Mouse (Mus musculus): ENCODE data around the gene Gm20521. TPM values are rescaled to one million over a fixed set of nuclear protein-coding genes. Genes with fewer than 3 reads are reported as not detected.

Gene Gm20521
- polyA plus RNA-seq, 1 experiment = not detected

GRCm38 (mm10) chr14:54884022-54884712 is 926 bp downstream of the Gm20521 start:
- Histone ChIP-seq H3K4me1 (ENCODE audit: control insufficient read depth, insufficient read depth, low read length) (peaks cover 8% of the 10 kb centered on the region; the same call in 1 of the 2 replicates), H3K4me3 (replicated peaks; ENCODE audit: extremely low read depth, low read depth, low read length) (peak overlapping the region; percentile 86)
- no peak for DNase-seq
- 26% methylated on average over 21 of the region's 21 CpGs for whole genome bisulfite sequencing
- TF ChIP-seq CTCF (IDR thresholded peaks at IDR 0.05; ENCODE audit: insufficient read depth, low read length) (no peak), POLR2A (IDR thresholded peaks at IDR 0.05; ENCODE audit: borderline replicate concordance, extremely low read depth, low read depth, low read length) (no peak)

DNA sequence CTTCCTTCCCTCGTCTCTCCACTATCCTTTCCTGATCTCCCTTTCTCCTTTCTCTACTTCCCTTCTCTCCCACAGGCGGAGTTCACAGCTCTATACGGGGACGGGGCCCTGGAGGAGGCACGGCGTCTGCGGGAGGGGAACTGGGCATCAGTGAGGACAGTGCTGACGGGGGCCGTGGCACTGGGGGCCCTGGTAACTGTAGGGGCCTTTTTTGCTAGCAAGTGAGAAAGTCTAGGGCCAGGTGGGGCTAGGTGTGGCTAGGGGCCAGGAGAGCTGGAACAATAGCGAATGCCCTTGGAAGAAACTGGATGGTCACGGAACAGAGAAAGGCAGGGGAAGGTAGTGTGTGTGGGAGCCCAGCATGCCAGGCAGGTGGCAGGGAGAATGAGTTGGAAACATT is 2.1 kb downstream of the Gm20521 start:
- TF ChIP-seq CTCF (IDR thresholded peaks at IDR 0.05; ENCODE audit: insufficient read depth, low read length) = no peak
- no peak for TF ChIP-seq POLR2A (IDR thresholded peaks at IDR 0.05; ENCODE audit: borderline replicate concordance, extremely low read depth, low read depth, low read length)
- WGBS = 83% methylated on average over 11 of the region's 11 CpGs
- Histone ChIP-seq H3K4me1 (ENCODE audit: control insufficient read depth, insufficient read depth, low read length) (peaks cover 8% of the 10 kb centered on the region; the same call in 1 of the 2 replicates), H3K4me3 (replicated peaks; ENCODE audit: extremely low read depth, low read depth, low read length) (no peak overlapping the region)
- no peak for DNase-seq

DNA sequence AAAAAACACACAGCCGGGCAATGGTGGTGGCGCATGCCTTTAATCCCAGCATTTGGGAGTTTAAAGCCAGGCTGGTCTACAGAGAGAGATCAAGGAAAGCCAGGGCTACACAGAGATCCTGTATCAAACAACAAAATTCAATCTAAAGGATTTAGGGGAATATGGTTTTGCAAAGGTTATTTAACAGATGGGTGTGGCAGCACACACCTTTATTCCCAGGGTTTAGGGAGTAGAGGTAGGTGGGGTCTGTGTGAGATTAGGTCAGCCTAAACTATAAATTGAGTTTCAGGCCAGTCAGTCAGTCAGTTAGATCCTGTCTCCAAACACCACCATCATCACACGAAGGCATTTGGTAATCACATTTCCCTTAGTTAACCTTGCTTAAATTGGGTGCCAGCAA is 9.0 kb downstream of the Gm20521 start, which contains the start of gene Pabpn1:
TSS of gene Pabpn1 (plus strand) at position 301 of the 400 bp plus-strand sequence.
- no peak for DNase-seq
- TF ChIP-seq POLR2A (IDR thresholded peaks at IDR 0.05; ENCODE audit: borderline replicate concordance, extremely low read depth, low read depth, low read length) (no peak), CTCF (IDR thresholded peaks at IDR 0.05; ENCODE audit: insufficient read depth, low read length) (no peak)
- H3K4me1 ChIP-seq (ENCODE audit: control insufficient read depth, insufficient read depth, low read length) = peaks cover 5% of the 10 kb centered on the region
- WGBS = 84% methylated on average over 3 of the region's 3 CpGs
- peak within 1 kb of the TSS; percentile 87 for H3K4me3 ChIP-seq (replicated peaks; ENCODE audit: extremely low read depth, low read depth, low read length)

GRCm38 (mm10) chr14:54893651-54894181 is 10.5 kb downstream of the Gm20521 start:
- TF ChIP-seq POLR2A (IDR thresholded peaks at IDR 0.05; ENCODE audit: borderline replicate concordance, extremely low read depth, low read depth, low read length) (peak; percentile 93; the same call in 1 of the 2 replicates), CTCF (IDR thresholded peaks at IDR 0.05; ENCODE audit: insufficient read depth, low read length) (no peak)
- H3K4me3 ChIP-seq (replicated peaks; ENCODE audit: extremely low read depth, low read depth, low read length) = peak overlapping the region; percentile 87
- DNase-seq = peak; percentile 98
- under 1% methylated on average over 38 of the region's 38 CpGs for WGBS
- H3K4me1 ChIP-seq (ENCODE audit: control insufficient read depth, insufficient read depth, low read length) = peaks cover 5% of the 10 kb centered on the region

GRCm38 (mm10) chr14:54894296-54895151 is 11.3 kb downstream of the Gm20521 start:
- peak; percentile 77 for DNase-seq
- H3K4me1 ChIP-seq (ENCODE audit: control insufficient read depth, insufficient read depth, low read length) = peaks cover 5% of the 10 kb centered on the region
- TF ChIP-seq POLR2A (IDR thresholded peaks at IDR 0.05; ENCODE audit: borderline replicate concordance, extremely low read depth, low read depth, low read length) (no peak), CTCF (IDR thresholded peaks at IDR 0.05; ENCODE audit: insufficient read depth, low read length) (no peak)
- under 1% methylated on average over 53 of the region's 54 CpGs for WGBS
- peak overlapping the region; percentile 85 for H3K4me3 ChIP-seq (replicated peaks; ENCODE audit: extremely low read depth, low read depth, low read length)

- Histone ChIP-seq H3K4me3 (replicated peaks; ENCODE audit: extremely low read depth, low read depth, low read length) (no peak overlapping the region), H3K4me1 (ENCODE audit: control insufficient read depth, insufficient read depth, low read length) (peaks cover 5% of the 10 kb centered on the region)
- DNase-seq = no peak
- TF ChIP-seq CTCF (IDR thresholded peaks at IDR 0.05; ENCODE audit: insufficient read depth, low read length) (no peak), POLR2A (IDR thresholded peaks at IDR 0.05; ENCODE audit: borderline replicate concordance, extremely low read depth, low read depth, low read length) (no peak)
- WGBS = 59% methylated on average over 2 of the region's 2 CpGs
Observed at GRCm38 (mm10) chr14:54897445-54897844, 14.2 kb downstream of the Gm20521 start.

- peak; percentile 44 for DNase-seq
- 0% methylated on average over 3 of the region's 3 CpGs for WGBS
- TF ChIP-seq CTCF (IDR thresholded peaks at IDR 0.05; ENCODE audit: insufficient read depth, low read length) (peak; percentile 32; the same call in 1 of the 2 replicates), POLR2A (IDR thresholded peaks at IDR 0.05; ENCODE audit: borderline replicate concordance, extremely low read depth, low read depth, low read length) (no peak)
- Histone ChIP-seq H3K4me3 (replicated peaks; ENCODE audit: extremely low read depth, low read depth, low read length) (no peak overlapping the region), H3K4me1 (ENCODE audit: control insufficient read depth, insufficient read depth, low read length) (no peaks in the 10 kb centered on the region)
Observed at GRCm38 (mm10) chr14:54900383-54900782, 17.1 kb downstream of the Gm20521 start.

DNA sequence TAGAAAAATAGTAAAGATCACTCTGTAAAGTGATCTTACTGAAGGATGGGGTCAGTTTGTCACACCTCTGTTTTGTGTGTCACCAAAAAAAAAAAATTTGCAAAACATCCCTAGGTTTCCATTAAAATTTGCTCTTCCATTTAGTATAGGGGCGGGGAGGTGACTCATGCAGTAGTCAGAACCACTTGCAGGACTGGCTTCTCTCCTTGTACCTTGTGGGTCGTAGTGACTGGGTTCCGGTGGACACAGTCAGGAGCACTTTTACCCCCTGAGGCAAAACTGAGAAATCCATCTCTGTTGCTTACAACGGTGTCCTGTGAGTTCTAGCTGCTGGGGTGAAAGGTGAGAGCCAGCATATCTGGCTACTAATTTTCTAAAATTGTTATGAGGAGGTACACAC is 20.4 kb downstream of the Gm20521 start:
- WGBS = 82% methylated on average over 4 of the region's 4 CpGs

DNA sequence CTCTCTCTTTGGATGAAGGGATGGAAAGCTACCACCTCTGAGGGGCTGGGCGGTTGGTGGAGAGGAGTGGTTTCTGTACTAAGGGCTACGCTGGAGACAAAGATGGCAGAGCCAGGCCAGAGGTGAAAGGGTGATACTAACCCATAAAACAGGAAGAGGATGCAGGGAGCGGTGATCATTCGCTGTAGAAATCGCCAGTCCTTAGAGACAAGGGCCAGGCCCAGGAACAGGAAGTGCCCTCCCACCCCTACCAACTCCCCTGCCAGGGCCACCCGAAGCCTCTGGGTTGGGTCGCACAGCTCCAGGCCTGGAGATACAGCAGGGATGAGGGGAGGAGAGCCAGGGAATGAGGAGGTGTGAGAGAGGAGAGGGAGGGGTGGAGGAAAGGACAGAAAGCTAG is 25.4 kb downstream of the Gm20521 start:
- TF ChIP-seq CTCF (IDR thresholded peaks at IDR 0.05; ENCODE audit: insufficient read depth, low read length) (no peak), POLR2A (IDR thresholded peaks at IDR 0.05; ENCODE audit: borderline replicate concordance, extremely low read depth, low read depth, low read length) (no peak)
- Histone ChIP-seq H3K4me3 (replicated peaks; ENCODE audit: extremely low read depth, low read depth, low read length) (no peak overlapping the region), H3K4me1 (ENCODE audit: control insufficient read depth, insufficient read depth, low read length) (peaks cover 4% of the 10 kb centered on the region)
- no peak for DNase-seq
- WGBS = 60% methylated on average over 7 of the region's 7 CpGs

More for the DNA sequence above, 20.4 kb downstream of the Gm20521 start:
- DNase-seq = no peak
- H3K4me3 ChIP-seq (replicated peaks; ENCODE audit: extremely low read depth, low read depth, low read length) = no peak overlapping the region
- TF ChIP-seq CTCF (IDR thresholded peaks at IDR 0.05; ENCODE audit: insufficient read depth, low read length) (no peak), POLR2A (IDR thresholded peaks at IDR 0.05; ENCODE audit: borderline replicate concordance, extremely low read depth, low read depth, low read length) (no peak)
- no peaks in the 10 kb centered on the region for H3K4me1 ChIP-seq (ENCODE audit: control insufficient read depth, insufficient read depth, low read length)

Measured in lung, adult 2 months (tissue).